Mouse (Mus musculus): ENCODE measurements around the gene Cacng6.

DNA sequence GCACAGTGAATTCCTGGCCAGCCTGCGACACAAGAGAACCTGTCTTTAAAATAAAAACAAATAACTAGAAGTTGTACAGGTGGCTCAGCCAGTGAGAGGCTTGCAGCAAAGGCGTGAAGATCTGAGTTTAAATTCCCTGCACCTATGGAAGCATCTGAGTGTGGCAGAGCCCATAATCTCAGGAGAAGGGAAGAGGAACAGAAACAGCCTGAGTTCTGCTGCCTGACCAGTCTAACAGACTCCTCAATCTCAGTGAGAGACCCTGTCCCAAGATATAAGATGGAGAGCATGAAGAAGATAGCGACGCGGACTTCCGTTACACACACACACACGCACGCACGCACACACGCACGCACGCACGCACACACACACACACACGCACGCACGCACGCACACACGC lies 36.2 kb upstream of the Cacng6 start:
- TF ChIP-seq CTCF (IDR thresholded peaks at IDR 0.05; ENCODE audit: insufficient read depth, low read length) (no peak), POLR2A (IDR thresholded peaks at IDR 0.05; ENCODE audit: borderline replicate concordance, extremely low read depth, low read depth, low read length) (no peak)
